Mouse (Mus musculus): ENCODE measurements at regions not wholly inside any gene's neighbourhood (a gene's known extent, or its start where the extent isn't known, plus 50 kb on each side); places are given as distances from the start of the nearest gene placed in this dataset.

GRCm38 (mm10) chr14:76302322-76302991, 112.3 kb upstream of the Tsc22d1 start:
- DNase-seq = no peak

GRCm38 (mm10) chr14:76307603-76308002, 107.2 kb upstream of the Tsc22d1 start:
- DNase-seq = no peak

GRCm38 (mm10) chr14:76308188-76308812, 106.5 kb upstream of the Tsc22d1 start:
- DNase-seq = no peak

- no peak for DNase-seq
Observed at GRCm38 (mm10) chr14:76309606-76310005, 105.2 kb upstream of the Tsc22d1 start.

GRCm38 (mm10) chr14:76310278-76310677, 104.5 kb upstream of the Tsc22d1 start:
- DNase-seq = no peak

- DNase-seq = no peak
Observed at GRCm38 (mm10) chr14:76313424-76314190, 101.2 kb upstream of the Tsc22d1 start.

GRCm38 (mm10) chr14:76318438-76318837, 96.3 kb upstream of the Tsc22d1 start:
- DNase-seq = no peak

- no peak for DNase-seq
Observed at GRCm38 (mm10) chr14:76324246-76324645, 90.5 kb upstream of the Tsc22d1 start.

GRCm38 (mm10) chr14:76329983-76330382, 84.8 kb upstream of the Tsc22d1 start:
- no peak for DNase-seq

- DNase-seq = no peak
Observed at GRCm38 (mm10) chr14:76331497-76332335, 83.0 kb upstream of the Tsc22d1 start.

GRCm38 (mm10) chr14:76332336-76332703, 82.4 kb upstream of the Tsc22d1 start:
- DNase-seq = no peak

GRCm38 (mm10) chr14:76340789-76341188, 74.0 kb upstream of the Tsc22d1 start:
- no peak for DNase-seq

- no peak for DNase-seq
Observed at GRCm38 (mm10) chr14:76341226-76341625, 73.5 kb upstream of the Tsc22d1 start.

- no peak for DNase-seq
Observed at GRCm38 (mm10) chr14:76351856-76352255, 62.9 kb upstream of the Tsc22d1 start.

GRCm38 (mm10) chr14:76356161-76356560, 58.6 kb upstream of the Tsc22d1 start:
- no peak for DNase-seq

GRCm38 (mm10) chr14:76359837-76360410, 54.8 kb upstream of the Tsc22d1 start:
- no peak for DNase-seq

- DNase-seq = no peak
Observed at GRCm38 (mm10) chr14:76364034-76364433, 50.7 kb upstream of the Tsc22d1 start.
